Mouse (Mus musculus) CH12F3 (cell line): ENCODE results near the gene Zfr2.

Experiments used
- in situ Hi-C: fragments of 300-500 bp; cut with MboI; formaldehyde crosslinking; loops from 2 replicates; pipeline ENCODE4 v1.14.3; 2020; ENCODE audit warnings: low sequenced_read_pairs

Zfr2 gene

DNA sequence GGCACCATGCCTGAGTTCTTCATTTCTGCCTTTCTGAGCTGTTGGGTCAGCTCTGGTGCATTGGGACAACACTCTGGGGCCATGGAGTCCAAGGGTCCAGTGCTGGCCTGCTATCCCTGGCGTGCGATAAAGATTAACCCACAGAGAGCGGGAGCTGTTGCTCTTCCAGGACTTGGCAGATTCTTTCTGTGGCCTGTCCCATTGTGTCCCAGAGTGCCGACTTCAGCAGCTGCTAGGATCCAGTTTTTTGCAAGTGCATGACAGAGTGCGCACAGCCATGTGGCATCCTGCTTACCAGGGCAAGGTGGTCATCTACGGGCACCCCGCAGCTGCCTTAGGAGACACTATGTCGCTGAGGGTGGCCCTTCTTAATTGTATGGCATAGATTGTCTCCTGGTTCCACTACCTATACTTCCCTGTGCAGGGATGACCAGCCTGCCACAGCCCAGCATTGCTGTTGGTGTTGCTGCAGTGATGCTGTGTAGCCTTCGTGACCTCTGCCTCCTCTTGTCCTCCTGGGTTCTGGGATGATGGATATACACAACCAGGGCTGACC lies 67.5 kb downstream of the Zfr2 start:
- in situ Hi-C loops, result no loop called here

DNA sequence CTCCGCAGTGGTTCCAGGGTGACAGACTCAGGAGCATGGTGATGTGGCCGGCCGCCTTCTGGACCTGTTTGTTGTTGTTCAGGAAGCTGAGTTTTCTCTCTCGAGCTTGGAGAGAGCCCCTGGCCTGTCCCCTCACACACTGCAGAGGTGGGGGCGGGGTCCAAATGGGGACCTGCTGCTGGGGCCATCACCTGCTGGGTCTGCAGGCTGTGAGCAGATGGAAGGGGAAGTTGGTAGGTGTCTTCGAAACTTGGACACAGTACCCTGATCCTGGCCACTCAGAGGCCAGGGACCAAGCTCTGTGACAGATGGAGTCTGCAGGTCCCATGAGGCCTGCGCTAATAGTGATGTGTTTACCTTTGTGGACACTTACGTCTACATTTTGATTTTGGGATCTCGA lies 68.4 kb downstream of the Zfr2 start:
- in situ Hi-C loops, result no loop called here
